Mouse (Mus musculus): ENCODE measurements around the gene Rab43. TPM values are rescaled to one million over a fixed set of nuclear protein-coding genes. Genes with fewer than 3 reads are reported as not detected.

Rab43 gene
- total and polyA plus RNA-seq, 2 experiments: 71.9 to 106 TPM

- H3K27ac ChIP-seq (replicated peaks; ENCODE audit: insufficient read depth, low read depth, low read length): no peak overlapping the region
- peaks cover 2% of the 10 kb centered on the region; the same call in 1 of the 2 replicates for H3K4me1 ChIP-seq (ENCODE audit: control insufficient read depth, insufficient read depth, low read length)
- H3K9ac ChIP-seq (ENCODE audit: low read depth, low read length): no peak overlapping the region
- 93% methylated on average over 5 of the region's 5 CpGs for WGBS
- no peak for DNase-seq (ENCODE audit: extremely low read depth, low read depth, low spot score)
- TF ChIP-seq CTCF (IDR thresholded peaks at IDR 0.05; ENCODE audit: low read depth, low read length) (no peak), POLR2A (IDR thresholded peaks at IDR 0.05; ENCODE audit: extremely low read depth, insufficient read depth, low read length) (no peak)
- H3K27me3 ChIP-seq (ENCODE audit: control insufficient read depth, insufficient read depth, low read length): no peaks in the 10 kb centered on the region
- H3K36me3 ChIP-seq (ENCODE audit: control insufficient read depth, insufficient read depth, low read length): peaks cover 6% of the 10 kb centered on the region; the same call in 1 of the 2 replicates
- H3K79me2 ChIP-seq (ENCODE audit: control insufficient read depth, insufficient read depth, low read length): 0 out of 2 replicates have a peak, but pooled peaks cover 2% of the 10 kb centered on the region
- H3K4me3 ChIP-seq (ENCODE audit: insufficient read depth, low read depth, low read length): no peak overlapping the region
These were observed 2.5 kb upstream of the Rab43 start for GRCm38 (mm10) chr6:87814486-87814885.

GRCm38 (mm10) chr6:87812656-87813055 lies 692 bp upstream of the Rab43 start:
- TF ChIP-seq POLR2A (IDR thresholded peaks at IDR 0.05; ENCODE audit: extremely low read depth, insufficient read depth, low read length) (no peak), CTCF (IDR thresholded peaks at IDR 0.05; ENCODE audit: low read depth, low read length) (no peak)
- Histone ChIP-seq H3K4me1 (ENCODE audit: control insufficient read depth, insufficient read depth, low read length) (peaks cover 6% of the 10 kb centered on the region), H3K27me3 (ENCODE audit: control insufficient read depth, insufficient read depth, low read length) (no peaks in the 10 kb centered on the region), H3K4me3 (ENCODE audit: insufficient read depth, low read depth, low read length) (no peak overlapping the region), H3K36me3 (ENCODE audit: control insufficient read depth, insufficient read depth, low read length) (peaks cover 2% of the 10 kb centered on the region; the same call in 1 of the 2 replicates), H3K9ac (ENCODE audit: low read depth, low read length) (no peak overlapping the region), H3K27ac (replicated peaks; ENCODE audit: insufficient read depth, low read depth, low read length) (no peak overlapping the region), H3K79me2 (ENCODE audit: control insufficient read depth, insufficient read depth, low read length) (peaks cover 7% of the 10 kb centered on the region; the same call in 1 of the 2 replicates)
- no peak for DNase-seq (ENCODE audit: extremely low read depth, low read depth, low spot score)
- WGBS: 97% methylated on average over 1 of the region's 1 CpGs

DNA sequence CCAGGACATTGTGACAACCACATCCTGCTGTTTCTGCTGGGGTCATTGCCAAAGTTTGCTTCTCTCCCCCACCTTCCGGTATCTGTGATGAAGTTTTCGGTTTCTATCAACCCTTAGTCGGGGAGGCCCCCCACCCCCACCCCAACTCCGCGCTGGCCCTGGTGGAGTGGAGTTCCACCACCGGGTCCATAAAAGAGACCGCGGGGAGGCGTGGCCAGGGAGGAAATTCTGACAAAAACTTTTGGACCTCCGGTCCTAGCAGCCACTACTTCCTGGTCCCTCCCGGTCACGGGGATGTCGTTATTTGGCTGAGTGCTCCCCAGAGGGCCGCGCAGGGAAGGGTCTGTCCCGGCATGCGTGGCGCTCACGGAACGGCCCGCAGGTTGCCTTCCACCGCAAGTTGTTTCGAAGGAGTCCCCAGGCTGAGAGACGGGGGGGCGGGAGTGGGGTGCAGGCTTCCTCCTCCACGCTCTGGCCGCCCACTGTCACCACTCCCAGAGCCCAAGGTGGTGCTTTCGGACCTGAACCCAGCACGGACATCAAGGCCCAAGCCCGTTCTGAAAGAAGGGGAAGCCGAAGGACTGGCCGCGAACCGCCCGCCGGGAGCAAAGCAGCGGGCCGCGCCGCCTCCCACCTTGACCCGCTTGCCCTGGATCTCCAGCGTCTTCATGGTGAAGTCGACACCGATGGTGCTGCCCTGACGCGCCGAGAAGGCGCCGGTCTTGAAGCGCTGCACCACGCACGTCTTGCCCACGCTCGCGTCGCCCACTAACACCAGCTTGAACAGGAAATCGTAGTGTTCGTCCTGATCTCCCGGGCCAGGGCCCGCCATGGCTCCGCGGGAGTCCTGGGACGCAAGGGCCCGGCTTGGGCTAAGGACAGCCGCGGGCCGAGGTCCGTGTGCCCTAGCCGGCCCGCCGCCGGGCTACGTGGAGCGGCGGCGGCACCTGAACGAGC lies 973 bp downstream of the Rab43 start:
- Histone ChIP-seq H3K4me3 (ENCODE audit: insufficient read depth, low read depth, low read length) (peak overlapping the region; percentile 85), H3K9ac (ENCODE audit: low read depth, low read length) (peak overlapping the region; percentile 93), H3K36me3 (ENCODE audit: control insufficient read depth, insufficient read depth, low read length) (no peaks in the 10 kb centered on the region; the same call in 1 of the 2 replicates), H3K4me1 (ENCODE audit: control insufficient read depth, insufficient read depth, low read length) (peaks cover 17% of the 10 kb centered on the region), H3K27ac (replicated peaks; ENCODE audit: insufficient read depth, low read depth, low read length) (peak overlapping the region; percentile 97), H3K79me2 (ENCODE audit: control insufficient read depth, insufficient read depth, low read length) (peaks cover 14% of the 10 kb centered on the region; the same call in 1 of the 2 replicates), H3K27me3 (ENCODE audit: control insufficient read depth, insufficient read depth, low read length) (no peaks in the 10 kb centered on the region)
- TF ChIP-seq POLR2A (IDR thresholded peaks at IDR 0.05; ENCODE audit: extremely low read depth, insufficient read depth, low read length) (peak; percentile 63; the same call in 1 of the 2 replicates), CTCF (IDR thresholded peaks at IDR 0.05; ENCODE audit: low read depth, low read length) (no peak)
- under 1% methylated on average over 77 of the region's 77 CpGs for WGBS
- peak; percentile 80 for DNase-seq (ENCODE audit: extremely low read depth, low read depth, low spot score)

DNA sequence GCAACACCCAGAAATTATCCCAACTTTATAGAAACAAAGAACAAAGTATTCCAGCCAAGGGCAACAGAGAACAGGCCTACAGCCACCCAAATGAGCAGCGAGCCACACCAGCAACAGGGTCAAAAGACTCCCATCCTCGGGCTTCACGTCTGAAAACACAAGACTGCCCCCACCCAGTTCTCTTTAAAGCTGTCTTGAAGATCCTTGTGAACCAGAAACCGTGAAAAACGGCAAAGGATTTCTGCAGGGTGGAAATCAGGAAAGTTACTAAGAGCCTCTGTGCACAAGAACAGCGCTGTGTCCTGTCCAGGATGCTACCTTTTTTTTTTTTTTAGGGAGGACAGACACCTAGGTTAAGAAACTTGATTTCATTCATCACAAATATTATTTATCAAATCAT lies 1.7 kb downstream of the Rab43 start:
- no peaks in the 10 kb centered on the region for H3K27me3 ChIP-seq (ENCODE audit: control insufficient read depth, insufficient read depth, low read length)

DNA sequence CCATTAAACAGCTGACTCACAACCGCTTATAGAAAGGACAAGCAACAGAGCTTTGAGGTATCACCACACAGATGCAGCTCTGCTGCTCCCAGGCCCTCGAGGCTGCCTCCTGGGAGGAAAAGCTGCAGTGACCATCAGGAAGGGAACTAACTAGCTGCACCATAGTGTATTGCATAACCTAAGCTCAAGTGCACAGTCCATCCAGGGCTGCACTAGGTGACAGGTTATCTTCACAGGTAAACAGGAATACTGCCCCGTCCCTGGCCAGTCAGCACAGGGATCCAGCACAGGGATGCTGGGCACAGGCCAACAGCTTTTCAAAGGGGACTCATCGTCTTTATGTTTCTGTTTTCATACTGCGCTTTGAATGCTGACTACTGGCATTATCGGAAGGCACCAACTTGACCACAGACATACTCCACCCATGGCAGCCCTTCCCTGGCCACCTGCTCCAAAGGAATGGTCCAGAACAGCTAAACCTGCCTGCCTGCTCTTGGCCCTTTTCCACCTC lies 2.3 kb downstream of the Rab43 start:
- peak overlapping the region; percentile 97 for H3K27ac ChIP-seq (replicated peaks; ENCODE audit: insufficient read depth, low read depth, low read length)

More for the DNA sequence above, 1.7 kb downstream of the Rab43 start:
- Histone ChIP-seq H3K79me2 (ENCODE audit: control insufficient read depth, insufficient read depth, low read length) (peaks cover 19% of the 10 kb centered on the region; the same call in 1 of the 2 replicates), H3K36me3 (ENCODE audit: control insufficient read depth, insufficient read depth, low read length) (no peaks in the 10 kb centered on the region; the same call in 1 of the 2 replicates), H3K4me3 (ENCODE audit: insufficient read depth, low read depth, low read length) (peak overlapping the region; percentile 85), H3K9ac (ENCODE audit: low read depth, low read length) (peak overlapping the region; percentile 93), H3K4me1 (ENCODE audit: control insufficient read depth, insufficient read depth, low read length) (peaks cover 24% of the 10 kb centered on the region), H3K27ac (replicated peaks; ENCODE audit: insufficient read depth, low read depth, low read length) (peak overlapping the region; percentile 97)
- 1% methylated on average over 6 of the region's 6 CpGs for WGBS
- TF ChIP-seq CTCF (IDR thresholded peaks at IDR 0.05; ENCODE audit: low read depth, low read length) (no peak), POLR2A (IDR thresholded peaks at IDR 0.05; ENCODE audit: extremely low read depth, insufficient read depth, low read length) (no peak)
- no peak for DNase-seq (ENCODE audit: extremely low read depth, low read depth, low spot score)

More for the DNA sequence above, 2.3 kb downstream of the Rab43 start:
- Histone ChIP-seq H3K36me3 (ENCODE audit: control insufficient read depth, insufficient read depth, low read length) (peaks cover 2% of the 10 kb centered on the region; the same call in 1 of the 2 replicates), H3K27me3 (ENCODE audit: control insufficient read depth, insufficient read depth, low read length) (no peaks in the 10 kb centered on the region), H3K9ac (ENCODE audit: low read depth, low read length) (peak overlapping the region; percentile 80), H3K4me1 (ENCODE audit: control insufficient read depth, insufficient read depth, low read length) (peaks cover 25% of the 10 kb centered on the region), H3K79me2 (ENCODE audit: control insufficient read depth, insufficient read depth, low read length) (peaks cover 23% of the 10 kb centered on the region; the same call in 1 of the 2 replicates), H3K4me3 (ENCODE audit: insufficient read depth, low read depth, low read length) (peak overlapping the region; percentile 85)
- TF ChIP-seq CTCF (IDR thresholded peaks at IDR 0.05; ENCODE audit: low read depth, low read length): 0 out of 2 replicates have a peak, but pooled peaks have one; percentile 4
- peak; percentile 61; the same call in 1 of the 2 replicates for TF ChIP-seq POLR2A (IDR thresholded peaks at IDR 0.05; ENCODE audit: extremely low read depth, insufficient read depth, low read length)
- DNase-seq (ENCODE audit: extremely low read depth, low read depth, low spot score): peak; percentile 97
- 13% methylated on average over 6 of the region's 6 CpGs for WGBS

Data from liver, adult 2 months (tissue).